Mouse (Mus musculus) stomach, postnatal 0 days (tissue): ENCODE data around the gene 1810049J17Rik.

ENCODE experiments used
- CTCF ChIP-seq: IDR thresholded peaks from 2 replicates; pipeline ENCODE4 v1.5.1; 2016; ENCODE audit warnings: antibody characterized with exemption, low read depth, mild to moderate bottlenecking, moderate library complexity
- EP300 ChIP-seq: optimal IDR thresholded peaks from 2 replicates; pipeline ENCODE3; 2016; ENCODE audit warnings: antibody characterized with exemption

GRCm38 (mm10) chr15:12349840-12350239 lies 28.1 kb upstream of the 1810049J17Rik start:
- TF ChIP-seq CTCF (no peak), EP300 (no peak)
